Mouse (Mus musculus): Measurements from ENCODE around the gene Myo1g. TPM values are rescaled to one million over a fixed set of nuclear protein-coding genes. Genes with fewer than 3 reads are reported as not detected.
A peak's percentile ranks its signal among the peaks of the same experiment; 100 is the strongest.

The Myo1g gene
- polyA plus RNA-seq, 1 experiment from 2014 or later = 0.41 TPM

DNA sequence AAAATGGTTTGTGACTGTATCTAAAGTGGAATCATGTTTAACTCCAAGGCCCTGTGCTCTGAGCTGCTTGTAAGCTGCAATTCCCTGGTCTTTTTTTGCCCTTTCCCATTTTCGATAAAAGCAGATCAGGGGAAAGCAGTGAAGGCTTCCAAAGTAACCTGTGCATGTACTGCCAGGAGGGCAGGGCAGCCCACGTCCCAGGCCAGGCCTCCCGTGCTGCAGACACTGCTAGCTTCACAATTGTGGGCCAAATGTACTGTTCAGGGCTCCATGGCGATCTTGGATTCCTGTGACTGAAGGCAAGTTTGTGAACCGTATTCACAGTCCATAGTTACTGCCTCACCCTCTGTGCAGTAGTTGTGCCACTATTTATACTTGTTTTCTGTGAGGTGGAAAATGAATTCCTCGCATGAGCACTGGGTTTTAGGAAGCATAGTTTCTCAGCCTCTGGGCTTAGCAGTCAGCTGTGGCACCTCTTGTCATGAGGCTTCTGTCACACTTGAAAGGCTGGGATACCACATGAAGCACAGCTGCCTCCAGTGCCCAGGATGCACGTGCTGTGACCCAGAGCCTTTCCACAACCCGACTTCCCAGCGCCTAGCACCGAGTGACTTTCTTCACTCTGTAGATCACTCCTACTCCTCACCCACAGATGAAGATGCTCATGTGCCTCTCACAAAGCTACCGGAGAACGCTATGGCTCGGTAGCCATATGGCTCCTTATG lies 39.9 kb downstream of the Myo1g start:
- no peaks in the 10 kb centered on the region for H3K27me3 ChIP-seq
- no peak overlapping the region for H3K4me2 ChIP-seq (replicated peaks)
- H3K27ac ChIP-seq (replicated peaks) = no peak overlapping the region
- H3K9me3 ChIP-seq = no peaks in the 10 kb centered on the region
- H3K36me3 ChIP-seq = no peaks in the 10 kb centered on the region
- no peak overlapping the region for H3K4me3 ChIP-seq
- no peak for ATAC-seq (replicated peaks)
- no peaks in the 10 kb centered on the region; the same call in 1 of the 2 replicates for H3K4me1 ChIP-seq
- H3K9ac ChIP-seq (replicated peaks) = no peak overlapping the region
- WGBS = 80% methylated on average over 13 of the region's 13 CpGs

DNA sequence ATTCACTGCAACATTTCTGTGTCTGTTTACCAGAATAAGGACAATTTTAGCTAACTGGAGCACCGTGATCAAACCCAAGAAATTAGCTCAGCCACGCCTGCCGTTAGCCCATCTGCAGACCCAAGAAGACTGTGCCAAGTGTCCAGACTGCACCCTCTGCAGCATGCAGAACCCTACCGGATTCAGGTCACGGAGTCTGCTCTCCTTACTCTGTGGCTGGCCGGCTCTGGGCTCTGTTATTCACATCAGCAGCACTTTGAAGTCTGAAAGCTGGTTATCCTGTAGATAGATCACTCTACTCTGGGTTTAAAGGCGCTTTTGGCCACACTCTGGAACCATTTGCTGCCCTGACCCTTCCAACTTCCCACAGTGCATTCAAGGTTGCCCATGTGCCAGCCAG lies 40.6 kb downstream of the Myo1g start:
- no peak overlapping the region for H3K9ac ChIP-seq (replicated peaks)
- no peaks in the 10 kb centered on the region for H3K27me3 ChIP-seq
- no peak overlapping the region for H3K4me2 ChIP-seq (replicated peaks)
- H3K4me3 ChIP-seq = no peak overlapping the region
- H3K36me3 ChIP-seq = no peaks in the 10 kb centered on the region
- H3K4me1 ChIP-seq = no peaks in the 10 kb centered on the region; the same call in 1 of the 2 replicates
- WGBS = 77% methylated on average over 7 of the region's 7 CpGs
- H3K9me3 ChIP-seq = no peaks in the 10 kb centered on the region
- ATAC-seq (replicated peaks) = no peak
- no peak overlapping the region for H3K27ac ChIP-seq (replicated peaks)

DNA sequence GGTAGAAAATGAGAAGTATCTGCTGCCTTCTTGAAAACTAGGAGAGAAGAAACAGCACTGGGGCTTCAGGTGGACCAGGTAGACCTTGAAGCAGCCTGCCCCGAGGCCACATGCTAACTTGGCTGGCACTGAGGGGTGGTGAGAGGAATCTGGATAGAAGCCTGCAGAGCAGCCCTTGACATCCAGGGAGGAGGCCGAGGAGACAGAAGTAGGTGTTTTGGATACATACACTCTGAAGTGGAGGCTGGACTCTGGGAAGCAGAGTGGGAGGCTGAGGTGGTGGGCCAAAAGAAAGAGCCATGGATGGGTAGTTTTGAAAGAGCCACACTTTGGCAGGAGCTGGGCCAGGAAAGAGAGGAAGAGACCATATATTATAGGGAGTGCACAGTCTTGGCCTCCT lies 41.5 kb downstream of the Myo1g start:
- no peak overlapping the region for H3K27ac ChIP-seq (replicated peaks)
- peaks cover 6% of the 10 kb centered on the region for H3K4me1 ChIP-seq
- no peaks in the 10 kb centered on the region for H3K36me3 ChIP-seq
- ATAC-seq (replicated peaks) = no peak
- H3K9ac ChIP-seq (replicated peaks) = no peak overlapping the region
- no peak overlapping the region for H3K4me2 ChIP-seq (replicated peaks)
- H3K4me3 ChIP-seq = no peak overlapping the region
- no peaks in the 10 kb centered on the region for H3K27me3 ChIP-seq
- WGBS = 86% methylated on average over 2 of the region's 2 CpGs
- no peaks in the 10 kb centered on the region for H3K9me3 ChIP-seq

DNA sequence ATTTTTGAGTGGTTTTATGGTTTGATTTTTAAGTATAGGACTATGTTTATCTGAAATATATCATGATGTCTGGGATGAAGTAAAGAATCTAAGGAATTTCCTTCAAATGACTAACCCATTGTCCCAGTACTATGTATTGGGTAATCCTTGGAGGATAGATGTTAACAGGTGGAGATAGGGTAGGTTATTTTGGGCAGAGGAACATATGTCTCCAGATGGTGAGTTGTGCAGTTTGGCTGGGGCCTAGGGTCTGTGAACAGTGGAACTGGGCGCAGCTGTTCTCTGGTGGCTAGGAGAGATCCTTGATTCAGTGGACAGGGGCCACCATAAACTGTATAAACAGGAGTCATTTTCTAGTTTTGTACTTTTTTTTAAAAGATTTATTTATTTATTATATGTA lies 43.4 kb downstream of the Myo1g start:
- Histone ChIP-seq H3K36me3 (no peaks in the 10 kb centered on the region), H3K4me3 (no peak overlapping the region), H3K27me3 (no peaks in the 10 kb centered on the region), H3K27ac (replicated peaks) (no peak overlapping the region), H3K4me2 (replicated peaks) (no peak overlapping the region), H3K9ac (replicated peaks) (no peak overlapping the region), H3K9me3 (no peaks in the 10 kb centered on the region), H3K4me1 (peaks cover 23% of the 10 kb centered on the region)
- ATAC-seq (replicated peaks) = no peak
- WGBS = 97% methylated on average over 1 of the region's 1 CpGs

DNA sequence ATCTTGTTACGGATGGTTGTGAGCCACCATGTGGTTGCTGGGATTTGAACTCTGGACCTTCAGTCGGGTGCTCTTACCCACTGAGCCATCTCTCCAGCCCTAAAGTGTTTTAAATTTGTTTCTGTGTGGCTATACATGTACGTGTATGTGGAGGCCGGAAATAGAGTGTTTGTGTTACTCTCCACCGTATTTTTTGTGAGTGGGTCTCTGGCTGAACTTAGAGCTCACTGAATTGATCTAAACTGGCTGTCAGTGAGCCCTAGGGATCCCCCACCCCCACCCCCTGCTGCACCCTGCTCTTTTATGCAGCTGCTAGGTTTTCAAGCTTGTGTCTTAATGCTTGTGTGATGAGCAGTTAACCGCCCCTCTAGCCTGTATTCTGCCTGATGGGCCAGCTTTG lies 43.9 kb downstream of the Myo1g start:
- Histone ChIP-seq H3K36me3 (no peaks in the 10 kb centered on the region), H3K4me1 (peaks cover 28% of the 10 kb centered on the region), H3K9ac (replicated peaks) (no peak overlapping the region), H3K4me2 (replicated peaks) (no peak overlapping the region), H3K27me3 (no peaks in the 10 kb centered on the region), H3K27ac (replicated peaks) (no peak overlapping the region), H3K4me3 (no peak overlapping the region), H3K9me3 (no peaks in the 10 kb centered on the region)
- 76% methylated on average over 6 of the region's 6 CpGs for WGBS
- no peak for ATAC-seq (replicated peaks)

DNA sequence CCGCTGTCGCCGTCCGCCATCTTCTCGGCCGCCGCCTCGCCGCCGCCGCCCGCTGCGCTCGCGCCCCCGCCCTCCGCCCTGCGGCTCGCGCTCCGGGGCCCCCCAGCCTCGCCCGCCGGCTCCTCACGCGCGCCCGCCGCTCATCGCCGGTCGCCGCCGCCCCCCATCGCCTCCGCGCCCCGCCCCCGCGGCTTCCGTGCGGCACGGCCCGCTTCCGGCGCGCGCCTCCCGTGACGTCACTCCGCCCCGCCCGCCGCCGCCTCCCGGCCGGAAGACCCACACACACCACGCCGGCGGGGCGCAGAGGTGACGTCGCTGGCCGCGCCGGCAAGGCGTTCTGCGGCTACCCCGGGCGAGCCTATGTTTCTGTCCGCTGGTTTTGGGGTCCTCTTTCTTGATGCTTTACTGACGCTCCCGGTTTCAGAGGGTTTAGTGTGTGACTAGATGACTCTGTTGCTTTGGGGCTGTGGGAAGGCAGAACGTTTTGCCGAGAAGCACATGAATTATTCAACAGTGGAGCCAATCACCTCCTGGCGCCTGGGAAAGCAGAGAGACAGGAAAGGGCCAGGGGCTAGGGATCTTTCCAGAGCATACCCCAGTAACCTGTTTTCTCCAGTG lies 44.8 kb downstream of the Myo1g start, which contains the start of gene Purb:
Gene Purb (minus strand): TSS at position 51 of the 618 bp plus-strand sequence.
- Histone ChIP-seq H3K4me3 (peak within 1 kb of the TSS; percentile 99), H3K36me3 (no peaks in the 10 kb centered on the region), H3K27ac (replicated peaks) (peak within 1 kb of the TSS; percentile 94), H3K27me3 (no peaks in the 10 kb centered on the region), H3K4me2 (replicated peaks) (peak within 1 kb of the TSS; percentile 83), H3K4me1 (peaks cover 37% of the 10 kb centered on the region), H3K9me3 (no peaks in the 10 kb centered on the region), H3K9ac (replicated peaks) (peak within 1 kb of the TSS; percentile 90)
- ATAC-seq (replicated peaks) = peak; percentile 95
- WGBS = under 1% methylated on average over 44 of the region's 76 CpGs

DNA sequence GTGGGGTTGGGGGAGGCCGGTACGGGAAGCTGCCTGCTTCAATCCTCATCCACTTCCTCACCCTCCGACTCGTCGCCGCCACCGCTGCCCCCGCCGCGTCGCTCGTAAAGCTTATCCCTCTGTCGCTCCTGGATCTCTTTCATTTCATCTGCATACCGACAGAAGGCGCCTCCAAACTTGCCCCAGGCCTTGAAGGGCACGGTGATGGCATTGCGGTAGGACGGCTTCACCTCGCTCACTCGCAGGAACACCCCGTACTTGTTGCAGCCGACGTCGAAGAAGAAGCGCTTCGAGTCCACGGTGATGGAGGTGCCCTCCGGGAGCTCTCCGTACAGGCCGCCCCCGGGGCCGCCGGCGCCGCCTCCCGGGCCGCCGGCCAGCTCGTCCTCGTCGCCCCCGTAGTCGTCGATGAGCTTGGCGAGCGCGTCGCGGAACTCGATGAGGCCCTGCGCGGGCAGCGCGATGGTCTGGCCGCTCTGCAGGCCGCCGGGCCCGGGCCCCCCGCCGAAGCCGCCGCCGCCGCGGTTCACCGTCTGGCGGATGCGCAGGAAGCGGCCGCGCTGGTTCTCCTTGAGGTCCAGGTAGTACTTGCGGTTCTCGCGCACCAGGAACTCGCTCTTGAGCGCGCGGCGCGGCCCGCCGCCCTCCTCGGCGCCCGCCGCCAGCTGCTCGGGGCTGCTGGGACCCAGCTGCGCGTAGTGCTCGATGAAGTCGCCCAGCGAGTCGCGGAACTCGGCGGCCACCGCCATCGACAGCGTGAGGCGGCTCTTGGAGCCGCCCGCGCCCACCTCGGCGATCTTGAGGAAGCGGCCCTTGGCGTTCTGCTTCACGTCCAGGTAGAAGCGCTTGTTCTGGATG lies 45.7 kb downstream of the Myo1g start:
- Histone ChIP-seq H3K4me2 (replicated peaks) (peak overlapping the region; percentile 83), H3K4me3 (peak overlapping the region; percentile 99), H3K27me3 (no peaks in the 10 kb centered on the region), H3K36me3 (no peaks in the 10 kb centered on the region), H3K27ac (replicated peaks) (peak overlapping the region; percentile 94), H3K4me1 (peaks cover 45% of the 10 kb centered on the region), H3K9me3 (no peaks in the 10 kb centered on the region), H3K9ac (replicated peaks) (peak overlapping the region; percentile 90)
- WGBS = under 1% methylated on average over 103 of the region's 109 CpGs
- peak; percentile 30 for ATAC-seq (replicated peaks)

DNA sequence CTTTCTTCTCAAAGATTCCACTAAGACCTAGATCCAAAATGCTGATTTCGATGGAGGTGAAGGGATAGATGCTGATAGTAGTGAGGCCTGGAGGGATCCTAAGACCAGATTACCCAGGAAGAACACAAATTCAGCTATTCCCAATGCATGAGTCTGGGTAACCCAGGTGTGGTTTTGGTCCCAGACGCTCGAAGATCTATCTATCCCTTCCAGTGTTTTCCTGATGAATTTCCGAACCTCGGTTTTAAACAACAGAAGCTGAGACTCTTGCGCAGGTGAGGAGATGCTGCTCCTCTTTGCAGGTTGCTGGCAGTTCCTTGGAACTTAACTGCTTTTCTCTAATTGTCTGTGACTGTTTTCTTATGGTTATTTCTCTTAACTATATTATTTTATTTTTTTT lies 46.4 kb downstream of the Myo1g start:
- no peaks in the 10 kb centered on the region for H3K36me3 ChIP-seq
- H3K4me2 ChIP-seq (replicated peaks) = peak overlapping the region; percentile 83
- ATAC-seq (replicated peaks) = no peak
- no peaks in the 10 kb centered on the region for H3K27me3 ChIP-seq
- peak overlapping the region; percentile 94 for H3K27ac ChIP-seq (replicated peaks)
- peaks cover 50% of the 10 kb centered on the region for H3K4me1 ChIP-seq
- H3K4me3 ChIP-seq = peak overlapping the region; percentile 99
- H3K9me3 ChIP-seq = no peaks in the 10 kb centered on the region
- WGBS = 36% methylated on average over 6 of the region's 6 CpGs
- peak overlapping the region; percentile 90 for H3K9ac ChIP-seq (replicated peaks)

DNA sequence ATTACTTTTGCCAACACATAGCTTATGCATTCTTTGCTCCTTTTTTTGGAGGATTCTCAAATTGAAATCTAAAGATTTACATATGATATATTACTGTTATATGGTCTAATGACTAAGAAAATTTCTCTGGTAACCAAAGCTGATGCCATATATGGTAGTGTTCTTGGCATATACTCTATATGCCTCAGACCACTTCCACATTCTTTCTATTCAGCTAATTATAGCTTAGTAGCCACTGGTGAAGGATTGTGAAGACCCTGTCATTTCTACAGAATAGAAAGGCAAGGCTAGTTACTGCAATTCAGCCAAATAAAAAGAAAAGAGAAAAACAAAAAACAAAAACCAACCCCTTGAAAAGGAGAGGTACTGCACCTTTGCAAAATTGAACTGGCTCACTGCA lies 48.7 kb downstream of the Myo1g start:
- Histone ChIP-seq H3K9me3 (no peaks in the 10 kb centered on the region), H3K4me2 (replicated peaks) (peak overlapping the region; percentile 83), H3K27ac (replicated peaks) (peak overlapping the region; percentile 49; the same call in 1 of the 2 replicates), H3K36me3 (peaks cover 2% of the 10 kb centered on the region), H3K27me3 (no peaks in the 10 kb centered on the region), H3K4me3 (peak overlapping the region; percentile 99), H3K9ac (replicated peaks) (peak overlapping the region; percentile 43), H3K4me1 (peaks cover 68% of the 10 kb centered on the region)
- ATAC-seq (replicated peaks) = no peak

DNA sequence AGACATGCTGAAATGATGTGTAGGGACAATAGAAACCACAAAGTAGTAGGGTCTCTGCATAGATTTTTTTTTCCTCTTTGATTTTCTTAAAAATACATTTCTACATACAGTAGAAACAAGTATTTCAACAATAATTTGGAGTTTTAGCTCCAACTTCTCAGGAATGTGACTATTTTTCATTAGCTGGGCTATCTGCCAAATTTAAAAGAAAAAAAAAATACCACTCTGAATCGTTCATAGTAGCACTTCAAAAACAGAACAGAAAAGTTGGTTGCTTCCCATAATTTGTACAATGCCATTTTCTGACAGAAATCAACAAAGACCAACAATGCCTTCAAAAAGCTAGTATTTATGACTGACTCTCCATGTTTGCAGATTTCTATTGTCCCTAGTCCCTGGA lies 49.3 kb downstream of the Myo1g start:
- no peaks in the 10 kb centered on the region for H3K9me3 ChIP-seq
- peak overlapping the region; percentile 49; the same call in 1 of the 2 replicates for H3K27ac ChIP-seq (replicated peaks)
- no peak for ATAC-seq (replicated peaks)
- peaks cover 8% of the 10 kb centered on the region for H3K36me3 ChIP-seq
- H3K27me3 ChIP-seq = no peaks in the 10 kb centered on the region
- H3K4me1 ChIP-seq = peaks cover 69% of the 10 kb centered on the region
- peak overlapping the region; percentile 99 for H3K4me3 ChIP-seq
- 4% methylated on average over 1 of the region's 1 CpGs for WGBS
- peak overlapping the region; percentile 83 for H3K4me2 ChIP-seq (replicated peaks)
- H3K9ac ChIP-seq (replicated peaks) = peak overlapping the region; percentile 38

DNA sequence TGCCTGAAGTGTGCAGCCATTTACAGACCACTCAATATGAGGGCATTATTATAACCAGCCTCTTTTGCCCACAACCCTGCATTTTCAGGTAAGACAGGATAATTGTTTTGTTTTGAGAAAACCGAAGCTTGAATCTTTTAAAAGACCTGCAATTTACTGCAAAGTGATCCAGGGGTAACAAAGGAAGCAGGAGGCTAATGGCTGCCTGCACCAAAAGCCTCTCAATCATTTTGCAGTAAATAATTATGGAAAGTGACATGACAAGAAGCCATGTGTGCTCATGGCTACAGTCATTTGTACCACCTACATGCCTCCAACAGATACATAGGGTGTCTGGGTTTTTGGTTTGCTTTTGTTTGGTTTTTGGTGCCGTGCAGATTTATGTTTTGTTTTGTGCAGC lies 49.7 kb downstream of the Myo1g start:
- Histone ChIP-seq H3K9ac (replicated peaks) (peak overlapping the region; percentile 38), H3K4me1 (peaks cover 69% of the 10 kb centered on the region), H3K27me3 (no peaks in the 10 kb centered on the region), H3K4me2 (replicated peaks) (peak overlapping the region; percentile 83), H3K27ac (replicated peaks) (peak overlapping the region; percentile 49; the same call in 1 of the 2 replicates), H3K9me3 (no peaks in the 10 kb centered on the region), H3K36me3 (peaks cover 13% of the 10 kb centered on the region), H3K4me3 (peak overlapping the region; percentile 99)
- no peak for ATAC-seq (replicated peaks)
- 32% methylated on average over 2 of the region's 2 CpGs for WGBS

DNA sequence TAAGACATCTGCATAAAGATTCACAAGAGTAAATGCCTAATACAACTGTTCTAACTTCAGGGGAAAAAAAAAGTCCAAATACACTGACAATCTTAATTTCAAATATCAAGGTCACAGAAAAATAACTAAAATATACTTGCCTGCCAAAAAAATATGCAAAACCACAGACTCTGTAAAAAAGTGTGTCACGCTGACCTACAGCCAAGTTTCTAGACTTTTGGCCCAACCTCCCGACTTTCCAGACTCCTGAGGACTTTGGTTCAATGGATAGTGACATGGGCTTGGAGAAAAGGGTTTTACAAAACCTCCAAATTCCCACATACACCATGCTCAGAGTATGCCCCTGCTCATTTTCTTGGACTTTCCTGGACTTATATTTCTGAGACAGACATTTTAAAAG lies 52.2 kb downstream of the Myo1g start:
- peaks cover 56% of the 10 kb centered on the region for H3K4me1 ChIP-seq
- H3K27ac ChIP-seq (replicated peaks) = no peak overlapping the region
- no peak overlapping the region for H3K4me3 ChIP-seq
- no peak overlapping the region for H3K4me2 ChIP-seq (replicated peaks)
- H3K9ac ChIP-seq (replicated peaks) = no peak overlapping the region
- ATAC-seq (replicated peaks) = no peak
- no peaks in the 10 kb centered on the region for H3K9me3 ChIP-seq
- peaks cover 20% of the 10 kb centered on the region for H3K36me3 ChIP-seq
- WGBS = 84% methylated on average over 2 of the region's 2 CpGs
- no peaks in the 10 kb centered on the region for H3K27me3 ChIP-seq

Measured in forebrain, embryonic 15.5 days (tissue).